Mouse (Mus musculus): Measurements from ENCODE around the gene Enam. TPM values are rescaled to one million over a fixed set of nuclear protein-coding genes. Genes with fewer than 3 reads are reported as not detected.

Enam gene
- not detected in 2 replicates for polyA plus RNA-seq (2014; fragmentation: Nextera tagmentation; extraction: Ambion mirVana)

DNA sequence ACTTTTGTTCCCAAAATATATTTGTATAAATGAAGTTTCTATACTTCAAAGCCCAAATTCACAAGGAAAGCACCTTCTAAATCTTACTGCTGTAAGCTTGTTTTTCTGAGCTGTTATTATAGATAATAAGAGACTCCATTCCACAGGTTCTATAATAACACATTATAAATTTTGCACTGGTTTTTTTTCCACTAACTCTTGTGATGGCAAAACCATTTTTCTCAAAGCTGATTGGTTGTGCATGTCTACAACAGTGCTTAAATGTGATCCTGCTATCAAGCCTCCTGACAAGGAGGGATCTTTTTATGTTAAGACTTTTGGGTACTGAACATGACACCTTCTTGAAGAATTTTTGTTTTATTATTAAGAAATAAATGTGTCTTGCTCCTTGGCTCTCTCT, at the start of gene Enam:
TSS of gene Enam (plus strand) at position 301 of the 400 bp plus-strand sequence.
- no peak within 1 kb of the TSS for H3K4me3 ChIP-seq (ENCODE audit: low read depth, low read length)
- H3K27ac ChIP-seq (ENCODE audit: low read depth, low read length) = no peak within 1 kb of the TSS
- no peak within 1 kb of the TSS for H3K9ac ChIP-seq (ENCODE audit: low read length)
- H3K36me3 ChIP-seq (ENCODE audit: control insufficient read depth, insufficient read depth, low read length) = no peaks in the 10 kb centered on the region
- no peaks in the 10 kb centered on the region for H3K4me1 ChIP-seq (ENCODE audit: control insufficient read depth, insufficient read depth, low read length)
- no peaks in the 10 kb centered on the region for H3K9me3 ChIP-seq (ENCODE audit: control insufficient read depth, low read length)
- no peak for DNase-seq (ENCODE audit: low spot score, missing footprints)
- H3K4me2 ChIP-seq = no peak within 1 kb of the TSS
- no peaks in the 10 kb centered on the region for H3K27me3 ChIP-seq (ENCODE audit: control insufficient read depth, insufficient read depth, low read length)
- ATAC-seq (ENCODE audit: low FRiP score) = no peak

DNA sequence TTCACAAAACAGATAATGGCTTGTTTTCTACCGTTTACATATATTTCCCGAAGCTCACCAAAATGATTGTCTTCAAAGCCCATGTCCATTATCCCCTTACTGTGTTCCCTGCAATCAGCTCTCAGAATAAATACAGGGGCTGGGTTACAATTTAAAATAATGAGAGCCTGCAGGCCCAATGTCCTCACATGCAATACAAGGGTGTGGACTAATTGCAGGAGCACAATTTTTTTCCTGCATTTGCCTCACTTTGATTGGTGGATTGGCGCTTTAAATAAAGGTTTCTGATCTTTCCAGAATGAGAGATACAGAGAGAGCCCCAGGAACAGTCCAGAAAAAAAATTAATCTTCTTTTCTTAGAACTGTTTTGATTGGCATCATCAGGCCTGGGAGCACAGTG, 32.1 kb upstream of the Enam start, which contains the start of gene Ambn:
TSS of gene Ambn (plus strand) at position 301 of the 400 bp plus-strand sequence.
- no peak within 1 kb of the TSS for H3K4me2 ChIP-seq
- WGBS = 98% methylated on average over 3 of the region's 3 CpGs
- H3K9ac ChIP-seq (ENCODE audit: low read length) = no peak within 1 kb of the TSS
- H3K4me3 ChIP-seq (ENCODE audit: low read depth, low read length) = no peak within 1 kb of the TSS
- no peaks in the 10 kb centered on the region for H3K27me3 ChIP-seq (ENCODE audit: control insufficient read depth, insufficient read depth, low read length)
- no peak for DNase-seq (ENCODE audit: low spot score, missing footprints)
- no peaks in the 10 kb centered on the region for H3K9me3 ChIP-seq (ENCODE audit: control insufficient read depth, low read length)
- H3K4me1 ChIP-seq (ENCODE audit: control insufficient read depth, insufficient read depth, low read length) = no peaks in the 10 kb centered on the region
- H3K36me3 ChIP-seq (ENCODE audit: control insufficient read depth, insufficient read depth, low read length) = no peaks in the 10 kb centered on the region
- no peak within 1 kb of the TSS for H3K27ac ChIP-seq (ENCODE audit: low read depth, low read length)
- ATAC-seq (ENCODE audit: low FRiP score) = no peak

DNA sequence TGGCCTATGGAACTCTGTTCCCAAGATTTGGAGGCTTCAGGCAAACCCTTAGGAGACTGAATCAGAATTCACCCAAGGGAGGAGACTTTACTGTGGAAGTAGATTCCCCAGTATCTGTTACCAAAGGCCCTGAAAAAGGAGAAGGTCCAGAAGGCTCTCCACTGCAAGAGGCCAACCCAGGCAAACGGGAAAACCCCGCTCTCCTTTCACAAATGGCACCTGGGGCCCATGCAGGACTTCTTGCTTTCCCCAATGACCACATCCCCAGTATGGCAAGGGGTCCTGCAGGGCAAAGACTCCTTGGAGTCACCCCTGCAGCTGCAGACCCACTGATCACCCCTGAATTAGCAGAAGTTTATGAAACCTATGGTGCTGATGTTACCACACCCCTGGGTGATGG, 20.3 kb upstream of the Enam start:
- ATAC-seq (ENCODE audit: low FRiP score) (no peak), DNase-seq (ENCODE audit: low spot score, missing footprints) (no peak)
- no peaks in the 10 kb centered on the region for H3K36me3 ChIP-seq (ENCODE audit: control insufficient read depth, insufficient read depth, low read length)
- no peak overlapping the region for H3K27ac ChIP-seq (ENCODE audit: low read depth, low read length)
- H3K4me3 ChIP-seq (ENCODE audit: low read depth, low read length) = no peak overlapping the region
- H3K9me3 ChIP-seq (ENCODE audit: control insufficient read depth, low read length) = no peaks in the 10 kb centered on the region
- no peak overlapping the region for H3K4me2 ChIP-seq
- H3K4me1 ChIP-seq (ENCODE audit: control insufficient read depth, insufficient read depth, low read length) = no peaks in the 10 kb centered on the region
- no peaks in the 10 kb centered on the region for H3K27me3 ChIP-seq (ENCODE audit: control insufficient read depth, insufficient read depth, low read length)
- H3K9ac ChIP-seq (ENCODE audit: low read length) = no peak overlapping the region
- WGBS = 88% methylated on average over 2 of the region's 2 CpGs

- Histone ChIP-seq H3K9ac (ENCODE audit: low read length) (no peak overlapping the region), H3K4me1 (ENCODE audit: control insufficient read depth, insufficient read depth, low read length) (no peaks in the 10 kb centered on the region), H3K4me2 (no peak overlapping the region), H3K27ac (ENCODE audit: low read depth, low read length) (no peak overlapping the region), H3K4me3 (ENCODE audit: low read depth, low read length) (no peak overlapping the region), H3K36me3 (ENCODE audit: control insufficient read depth, insufficient read depth, low read length) (no peaks in the 10 kb centered on the region), H3K9me3 (ENCODE audit: control insufficient read depth, low read length) (no peaks in the 10 kb centered on the region), H3K27me3 (ENCODE audit: control insufficient read depth, insufficient read depth, low read length) (no peaks in the 10 kb centered on the region)
- WGBS = 94% methylated on average over 4 of the region's 4 CpGs
- DNase-seq (ENCODE audit: low spot score, missing footprints) = no peak
- no peak for ATAC-seq (ENCODE audit: low FRiP score)
Measured at GRCm38 (mm10) chr5:88468807-88469704, 18.7 kb upstream of the Enam start.

DNA sequence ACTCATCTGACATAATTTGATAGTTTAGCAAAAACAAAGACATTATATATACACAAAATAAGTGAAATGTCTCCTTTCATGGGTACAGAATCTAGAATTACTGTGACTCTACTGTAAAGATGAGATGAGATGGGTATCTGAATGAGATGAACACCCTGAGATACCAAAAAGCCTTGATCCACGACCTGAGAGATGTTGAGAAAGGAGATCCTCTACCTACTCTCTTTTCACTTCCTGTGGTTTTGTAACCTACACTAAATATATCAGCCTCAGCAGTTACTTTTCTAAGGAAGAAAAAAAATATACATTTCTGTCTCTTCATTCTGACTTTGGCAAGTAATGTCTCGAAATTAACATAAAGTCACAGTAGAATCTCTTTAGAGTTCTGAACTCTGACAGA, 1.2 kb downstream of the Enam start:
- Histone ChIP-seq H3K36me3 (ENCODE audit: control insufficient read depth, insufficient read depth, low read length) (no peaks in the 10 kb centered on the region), H3K9ac (ENCODE audit: low read length) (no peak overlapping the region), H3K4me1 (ENCODE audit: control insufficient read depth, insufficient read depth, low read length) (no peaks in the 10 kb centered on the region), H3K4me2 (no peak overlapping the region), H3K27me3 (ENCODE audit: control insufficient read depth, insufficient read depth, low read length) (no peaks in the 10 kb centered on the region), H3K9me3 (ENCODE audit: control insufficient read depth, low read length) (no peaks in the 10 kb centered on the region), H3K27ac (ENCODE audit: low read depth, low read length) (no peak overlapping the region), H3K4me3 (ENCODE audit: low read depth, low read length) (no peak overlapping the region)
- 85% methylated on average over 2 of the region's 2 CpGs for WGBS
- DNase-seq (ENCODE audit: low spot score, missing footprints) (no peak), ATAC-seq (ENCODE audit: low FRiP score) (no peak)

DNA sequence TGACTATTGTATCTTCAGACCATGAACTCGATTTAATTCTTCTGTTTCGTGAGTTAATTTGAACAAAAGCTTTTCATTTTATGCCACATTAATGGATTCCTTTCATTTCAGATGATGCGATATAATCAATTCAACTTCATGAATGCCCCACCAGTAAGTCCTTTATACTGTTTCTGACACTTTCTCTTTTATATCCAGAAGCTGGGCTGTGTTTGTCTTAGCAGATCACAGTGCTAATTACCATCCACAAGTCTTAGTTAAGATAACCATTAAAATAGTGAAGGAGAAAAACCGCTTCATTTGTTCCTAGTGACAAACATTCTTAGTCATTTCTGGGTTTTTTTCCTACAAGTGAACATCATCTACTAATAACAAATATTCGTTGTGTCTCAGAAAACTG, 3.3 kb downstream of the Enam start:
- no peak overlapping the region for H3K4me2 ChIP-seq
- no peaks in the 10 kb centered on the region for H3K36me3 ChIP-seq (ENCODE audit: control insufficient read depth, insufficient read depth, low read length)
- H3K9ac ChIP-seq (ENCODE audit: low read length) = no peak overlapping the region
- no peaks in the 10 kb centered on the region for H3K9me3 ChIP-seq (ENCODE audit: control insufficient read depth, low read length)
- H3K4me3 ChIP-seq (ENCODE audit: low read depth, low read length) = no peak overlapping the region
- ATAC-seq (ENCODE audit: low FRiP score) (no peak), DNase-seq (ENCODE audit: low spot score, missing footprints) (no peak)
- H3K4me1 ChIP-seq (ENCODE audit: control insufficient read depth, insufficient read depth, low read length) = no peaks in the 10 kb centered on the region
- 68% methylated on average over 5 of the region's 5 CpGs for WGBS
- H3K27me3 ChIP-seq (ENCODE audit: control insufficient read depth, insufficient read depth, low read length) = no peaks in the 10 kb centered on the region
- no peak overlapping the region for H3K27ac ChIP-seq (ENCODE audit: low read depth, low read length)

DNA sequence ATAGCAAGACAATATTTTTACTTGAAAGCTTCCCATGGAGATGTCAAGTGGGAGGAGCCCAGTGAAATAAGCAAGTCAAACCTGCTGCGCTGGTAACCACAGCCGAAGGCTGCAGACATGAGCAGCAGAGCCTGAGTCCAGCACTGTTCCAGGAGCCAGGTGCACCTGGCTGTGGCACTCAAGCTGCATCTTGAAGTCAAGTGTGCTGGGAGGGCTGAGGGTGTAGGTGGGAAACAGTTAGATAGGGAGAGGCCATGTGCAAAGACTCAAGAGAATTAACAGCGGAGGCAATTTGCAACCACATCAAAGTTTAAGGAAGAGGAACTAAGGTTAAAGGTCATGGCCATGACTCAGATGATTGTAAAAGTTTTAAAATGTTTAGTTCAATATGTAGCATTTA, 12.0 kb downstream of the Enam start:
- no peak overlapping the region for H3K27ac ChIP-seq (ENCODE audit: low read depth, low read length)
- no peaks in the 10 kb centered on the region for H3K27me3 ChIP-seq (ENCODE audit: control insufficient read depth, insufficient read depth, low read length)
- no peaks in the 10 kb centered on the region for H3K36me3 ChIP-seq (ENCODE audit: control insufficient read depth, insufficient read depth, low read length)
- DNase-seq (ENCODE audit: low spot score, missing footprints) (no peak), ATAC-seq (ENCODE audit: low FRiP score) (0 out of 2 replicates have a peak, but pooled peaks have one; percentile 14)
- no peak overlapping the region for H3K4me3 ChIP-seq (ENCODE audit: low read depth, low read length)
- H3K9ac ChIP-seq (ENCODE audit: low read length) = no peak overlapping the region
- H3K9me3 ChIP-seq (ENCODE audit: control insufficient read depth, low read length) = no peaks in the 10 kb centered on the region
- H3K4me2 ChIP-seq = no peak overlapping the region
- no peaks in the 10 kb centered on the region for H3K4me1 ChIP-seq (ENCODE audit: control insufficient read depth, insufficient read depth, low read length)
- WGBS = 88% methylated on average over 3 of the region's 3 CpGs

DNA sequence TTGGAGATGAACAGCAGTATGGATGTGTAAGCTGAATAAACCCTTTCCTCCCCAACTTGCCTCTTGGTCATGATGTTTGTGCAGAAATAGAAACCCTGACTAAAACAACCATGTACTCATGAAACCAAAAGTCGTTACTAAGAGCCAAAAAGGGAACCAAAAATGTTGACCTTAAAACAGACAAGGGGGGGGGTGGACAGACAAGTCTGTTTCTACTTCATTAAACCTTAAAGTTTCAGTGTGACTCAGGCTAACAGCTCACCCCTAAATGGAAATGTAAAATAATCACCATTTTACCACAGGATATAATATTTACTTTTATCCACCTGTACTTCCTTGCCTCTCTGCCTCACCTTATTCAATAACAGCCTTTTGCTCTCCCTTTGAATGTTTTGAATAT, 20.8 kb downstream of the Enam start:
- H3K4me1 ChIP-seq (ENCODE audit: control insufficient read depth, insufficient read depth, low read length) = no peaks in the 10 kb centered on the region
- ATAC-seq (ENCODE audit: low FRiP score) = no peak
- H3K9ac ChIP-seq (ENCODE audit: low read length) = no peak overlapping the region
- no peak for DNase-seq (ENCODE audit: low spot score, missing footprints)
- no peaks in the 10 kb centered on the region for H3K36me3 ChIP-seq (ENCODE audit: control insufficient read depth, insufficient read depth, low read length)
- no peak overlapping the region for H3K27ac ChIP-seq (ENCODE audit: low read depth, low read length)
- H3K9me3 ChIP-seq (ENCODE audit: control insufficient read depth, low read length) = no peaks in the 10 kb centered on the region
- 68% methylated on average over 1 of the region's 1 CpGs for WGBS
- H3K27me3 ChIP-seq (ENCODE audit: control insufficient read depth, insufficient read depth, low read length) = no peaks in the 10 kb centered on the region
- no peak overlapping the region for H3K4me2 ChIP-seq
- H3K4me3 ChIP-seq (ENCODE audit: low read depth, low read length) = no peak overlapping the region

DNA sequence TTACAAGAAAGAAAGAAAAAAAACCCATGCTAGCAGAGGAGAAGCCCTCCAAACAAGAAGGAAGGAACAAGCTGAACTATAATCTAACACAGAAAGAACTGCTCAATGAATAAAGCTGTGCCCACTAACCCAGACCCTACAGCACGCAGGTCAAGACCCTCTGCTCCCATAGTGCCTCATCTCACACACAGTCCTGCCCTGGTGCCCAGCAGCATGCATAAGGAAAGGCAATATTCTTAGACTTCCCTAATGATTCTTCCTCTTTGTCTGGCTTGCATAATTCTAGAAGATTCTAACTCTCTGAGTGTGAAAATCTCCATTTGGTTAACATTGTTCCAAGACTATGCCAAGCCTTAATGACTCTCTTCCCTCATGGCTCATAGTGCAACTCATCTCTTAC, 21.2 kb downstream of the Enam start:
- H3K27ac ChIP-seq (ENCODE audit: low read depth, low read length) = no peak overlapping the region
- no peaks in the 10 kb centered on the region for H3K27me3 ChIP-seq (ENCODE audit: control insufficient read depth, insufficient read depth, low read length)
- H3K9me3 ChIP-seq (ENCODE audit: control insufficient read depth, low read length) = no peaks in the 10 kb centered on the region
- no peak overlapping the region for H3K4me2 ChIP-seq
- H3K4me3 ChIP-seq (ENCODE audit: low read depth, low read length) = no peak overlapping the region
- H3K36me3 ChIP-seq (ENCODE audit: control insufficient read depth, insufficient read depth, low read length) = no peaks in the 10 kb centered on the region
- H3K9ac ChIP-seq (ENCODE audit: low read length) = no peak overlapping the region
- ATAC-seq (ENCODE audit: low FRiP score) (no peak), DNase-seq (ENCODE audit: low spot score, missing footprints) (no peak)
- 82% methylated on average over 1 of the region's 1 CpGs for WGBS
- H3K4me1 ChIP-seq (ENCODE audit: control insufficient read depth, insufficient read depth, low read length) = no peaks in the 10 kb centered on the region

Data from midbrain, embryonic 11.5 days (tissue).